Mouse (Mus musculus) retina, postnatal 7 days (tissue): Measurements from ENCODE around the gene Itgb8.

ENCODE experiments used
- DNase-seq: peaks from one replicate; pipeline ENCODE4 v3.0.0-alpha.2; 2012; ENCODE audit warnings: low read depth, low spot score

The Itgb8 gene

GRCm38 (mm10) chr12:119238696-119239415 is at the start of gene Itgb8:
Gene Itgb8 (minus strand): TSS chr12:119238802.
- peak; percentile 42 for DNase-seq

GRCm38 (mm10) chr12:119276282-119276681 is 37.7 kb upstream of the Itgb8 start:
- DNase-seq, result no peak

GRCm38 (mm10) chr12:119273605-119274004 is 35.0 kb upstream of the Itgb8 start:
- no peak for DNase-seq

GRCm38 (mm10) chr12:119271964-119272363 is 33.4 kb upstream of the Itgb8 start:
- DNase-seq, result no peak

- no peak for DNase-seq
Observed at GRCm38 (mm10) chr12:119270036-119270435, 31.4 kb upstream of the Itgb8 start.

- DNase-seq, result no peak
Observed at GRCm38 (mm10) chr12:119268723-119269122, 30.1 kb upstream of the Itgb8 start.

- no peak for DNase-seq
Observed at GRCm38 (mm10) chr12:119264506-119264905, 25.9 kb upstream of the Itgb8 start.

GRCm38 (mm10) chr12:119248581-119248980 is 10.0 kb upstream of the Itgb8 start:
- no peak for DNase-seq

GRCm38 (mm10) chr12:119241071-119241470 is 2.5 kb upstream of the Itgb8 start:
- no peak for DNase-seq

GRCm38 (mm10) chr12:119237921-119238695 is 494 bp downstream of the Itgb8 start:
- peak; percentile 28 for DNase-seq

- no peak for DNase-seq
Observed at GRCm38 (mm10) chr12:119237241-119237920, 1.2 kb downstream of the Itgb8 start.

- no peak for DNase-seq
Observed at GRCm38 (mm10) chr12:119231831-119232230, 6.8 kb downstream of the Itgb8 start.

GRCm38 (mm10) chr12:119230444-119230843 is 8.2 kb downstream of the Itgb8 start:
- DNase-seq, result no peak

GRCm38 (mm10) chr12:119229601-119230000 is 9.0 kb downstream of the Itgb8 start:
- DNase-seq, result no peak

GRCm38 (mm10) chr12:119227898-119228297 is 10.7 kb downstream of the Itgb8 start:
- no peak for DNase-seq

GRCm38 (mm10) chr12:119224699-119225098 is 13.9 kb downstream of the Itgb8 start:
- DNase-seq, result no peak

GRCm38 (mm10) chr12:119219409-119219808 is 19.2 kb downstream of the Itgb8 start:
- DNase-seq, result no peak

- DNase-seq, result no peak
Observed at GRCm38 (mm10) chr12:119217700-119218265, 20.8 kb downstream of the Itgb8 start.

GRCm38 (mm10) chr12:119215225-119215624 is 23.4 kb downstream of the Itgb8 start:
- DNase-seq, result no peak

GRCm38 (mm10) chr12:119211533-119211932 is 27.1 kb downstream of the Itgb8 start:
- no peak for DNase-seq

GRCm38 (mm10) chr12:119210590-119210989 is 28.0 kb downstream of the Itgb8 start:
- DNase-seq, result no peak

GRCm38 (mm10) chr12:119210073-119210425 is 28.6 kb downstream of the Itgb8 start:
- DNase-seq, result no peak
